Mouse (Mus musculus): ENCODE data around the gene Zpr1. TPM values are rescaled to one million over a fixed set of nuclear protein-coding genes. Genes with fewer than 3 reads are reported as not detected.

Zpr1 gene
- polyA plus RNA-seq (2017; shearing (Covaris generic)), result 118 TPM

GRCm38 (mm10) chr9:46272677-46273454, at the start of gene Zpr1:
Gene Zpr1 (plus strand): TSS chr9:46273064.

GRCm38 (mm10) chr9:46228491-46228890, 44.4 kb upstream of the Zpr1 start, which contains the start of gene Apoa1:
Gene Apoa1 (plus strand): TSS chr9:46228580.

GRCm38 (mm10) chr9:46235596-46235648, 37.4 kb upstream of the Zpr1 start, which contains the start of gene Apoc3:
Gene Apoc3 (minus strand): TSS chr9:46235636.

GRCm38 (mm10) chr9:46240526-46241153, 32.2 kb upstream of the Zpr1 start, which contains the start of gene Apoa4:
Gene Apoa4 (plus strand): TSS chr9:46240696.

GRCm38 (mm10) chr9:46268343-46268873, 4.5 kb upstream of the Zpr1 start, which contains the start of gene Apoa5:
Gene Apoa5 (plus strand): TSS chr9:46268633.

GRCm38 (mm10) chr9:46282631-46283436, 10.0 kb downstream of the Zpr1 start, which contains the start of gene Bud13:
Gene Bud13 (plus strand): TSS chr9:46283008.

GRCm38 (mm10) chr9:46319886-46320285, 47.0 kb downstream of the Zpr1 start, which contains the start of gene 4931429L15Rik:
Gene 4931429L15Rik (minus strand): TSS chr9:46319986.

Other genes starting within 250 kb of the Zpr1 start
- not detected for gene Apoa1, start 44.5 kb upstream of the Zpr1 start, polyA plus RNA-seq (2017; shearing (Covaris generic))
- gene Apoc3, start 37.4 kb upstream of the Zpr1 start, polyA plus RNA-seq (2017; shearing (Covaris generic)), result not detected
- gene Apoa4, start 32.4 kb upstream of the Zpr1 start, polyA plus RNA-seq (2017; shearing (Covaris generic)), result not detected
- not detected for gene Apoa5, start 4.4 kb upstream of the Zpr1 start, polyA plus RNA-seq (2017; shearing (Covaris generic))
- 22.2 TPM for gene Bud13, start 9.9 kb downstream of the Zpr1 start, polyA plus RNA-seq (2017; shearing (Covaris generic))
- gene 4931429L15Rik, start 46.9 kb downstream of the Zpr1 start, polyA plus RNA-seq (2017; shearing (Covaris generic)), result not detected